ENCODE assay signal across 8 mouse cellular contexts in genomic region chr11:53762827-53763495, GRCm38 (mm10). TPM values are rescaled to one million over a fixed set of nuclear protein-coding genes. Genes with fewer than 3 reads are reported as not detected.
A peak's percentile ranks its signal among the peaks of the same experiment; 100 is the strongest.
DNase-seq lines count a peak whose midpoint lies in the region; ATAC-seq and TF ChIP-seq lines count a peak whose summit lies in the region.
"Had no signal": no experiment of that assay in that cellular context is flagged by ENCODE, and none has a peak within 500 bp of the region (broad histone marks: within the 10 kb centered on the region; RNA-seq: fewer than 3 reads in every experiment).

No protein-coding gene starts in this region.

- H3K9ac ChIP-seq in forebrain, postnatal 0 days, result peak overlapping the region; percentile 35; the same call in 1 of the 2 replicates
- H3K9ac ChIP-seq in hindbrain, embryonic 13.5 days, result peak overlapping the region; percentile 67

- H3K4me3 ChIP-seq in forebrain, postnatal 0 days (ENCODE audit: low read depth, low read length), result peak overlapping the region; percentile 26; the same call in 1 of the 2 replicates
- H3K4me3 ChIP-seq in hindbrain, embryonic 13.5 days, result peak overlapping the region; percentile 33
- peak overlapping the region; percentile 49 for H3K4me3 ChIP-seq in limb, embryonic 10.5 days
- peak overlapping the region; percentile 42 for H3K4me3 ChIP-seq in midbrain, embryonic 10.5 days

- peak overlapping the region; percentile 59 for H3K4me2 ChIP-seq in forebrain, postnatal 0 days (ENCODE audit: low read depth)
- H3K4me2 ChIP-seq in hindbrain, embryonic 13.5 days, result peak overlapping the region; percentile 61

- H3K27me3 ChIP-seq in forebrain, postnatal 0 days (ENCODE audit: insufficient read depth, low read length), result peaks cover 13% of the 10 kb centered on the region; the same call in 1 of the 2 replicates
- H3K27me3 ChIP-seq in hindbrain, embryonic 13.5 days, result peaks cover 81% of the 10 kb centered on the region
- H3K27me3 ChIP-seq in limb, embryonic 10.5 days (ENCODE audit: low read depth, poor library complexity, severe bottlenecking), result peaks cover 63% of the 10 kb centered on the region
- peaks cover 96% of the 10 kb centered on the region for H3K27me3 ChIP-seq in midbrain, embryonic 10.5 days (ENCODE audit: low read depth, poor library complexity, severe bottlenecking)

- no peaks in the 10 kb centered on the region for H3K36me3 ChIP-seq in forebrain, postnatal 0 days (ENCODE audit: insufficient read depth)
- H3K36me3 ChIP-seq in hindbrain, embryonic 13.5 days, result no peaks in the 10 kb centered on the region
- H3K36me3 ChIP-seq in limb, embryonic 10.5 days, result no peaks in the 10 kb centered on the region
- H3K36me3 ChIP-seq in midbrain, embryonic 10.5 days, result no peaks in the 10 kb centered on the region

- 0 out of 2 replicates have a peak, but pooled peaks cover 7% of the 10 kb centered on the region for H3K4me1 ChIP-seq in forebrain, postnatal 0 days (ENCODE audit: insufficient read depth)
- peaks cover 40% of the 10 kb centered on the region for H3K4me1 ChIP-seq in hindbrain, embryonic 13.5 days (replicated peaks)
- peaks cover 60% of the 10 kb centered on the region for H3K4me1 ChIP-seq in limb, embryonic 10.5 days
- H3K4me1 ChIP-seq in midbrain, embryonic 10.5 days, result peaks cover 39% of the 10 kb centered on the region

- no peak for TF ChIP-seq CTCF in forebrain, postnatal 0 days (IDR thresholded peaks at IDR 0.05; ENCODE audit: low read depth)

- peak; percentile 83 for DNase-seq in NIH3T3 (ENCODE audit: low read depth)
- peak; percentile 46 for DNase-seq in cerebellum, adult 8-10 months
- peak; percentile 36 for DNase-seq in forebrain, postnatal 0 days
- DNase-seq in limb, embryonic 10.5 days (ENCODE audit: low spot score), result peak; percentile 63
- DNase-seq in midbrain, embryonic 10.5 days (ENCODE audit: low spot score), result peak; percentile 32
- peak; percentile 37 to 78 for DNase-seq in spleen, postnatal 10 days (ENCODE audit: low spot score in 2 of 2)

- WGBS in forebrain, postnatal 0 days, result 5% methylated on average over 23 of the region's 23 CpGs
- WGBS in hindbrain, embryonic 13.5 days, result 7% methylated on average over 23 of the region's 23 CpGs
- 8% methylated on average over 23 of the region's 23 CpGs for WGBS in limb, embryonic 10.5 days
- WGBS in midbrain, embryonic 10.5 days, result 8% methylated on average over 23 of the region's 23 CpGs

- H3K27ac ChIP-seq in forebrain, postnatal 0 days (ENCODE audit: low read depth, low read length), result 0 out of 2 replicates have a peak overlapping the region, but pooled peaks have one; percentile 22
- no peak overlapping the region for H3K27ac ChIP-seq in hindbrain, embryonic 13.5 days
- H3K27ac ChIP-seq in limb, embryonic 10.5 days, result peak overlapping the region; percentile 87
- H3K27ac ChIP-seq in midbrain, embryonic 10.5 days (replicated peaks), result peak overlapping the region; percentile 55

- no peaks in the 10 kb centered on the region for H3K9me3 ChIP-seq in forebrain, postnatal 0 days (ENCODE audit: low read length)
- H3K9me3 ChIP-seq in hindbrain, embryonic 13.5 days, result no peaks in the 10 kb centered on the region
- no peaks in the 10 kb centered on the region for H3K9me3 ChIP-seq in limb, embryonic 10.5 days (replicated peaks)
- no peaks in the 10 kb centered on the region for H3K9me3 ChIP-seq in midbrain, embryonic 10.5 days (replicated peaks)

- no peak for ATAC-seq in forebrain, postnatal 0 days
- peak; percentile 6; the same call in 1 of the 2 replicates for ATAC-seq in hindbrain, embryonic 13.5 days (ENCODE audit: low FRiP score)

RNA-seq across cellular contexts. Expression of gene Irf1, which starts 6.9 kb away (rescaled TPM):
- 3.1 and 3.7 TPM in 2 replicates for total RNA-seq in forebrain, postnatal 0 days (2014; rRNA removed)
- polyA plus RNA-seq in forebrain, postnatal 0 days (2015; fragmentation: Nextera tagmentation; extraction: Ambion mirVana), result 3.2 and 4.0 TPM in 2 replicates
- polyA plus RNA-seq in hindbrain, embryonic 13.5 days (2015; fragmentation: Nextera tagmentation; extraction: Ambion mirVana), result 2.5 and 2.9 TPM in 2 replicates
- 5.0 and 8.2 TPM in 2 replicates for polyA plus RNA-seq in limb, embryonic 10.5 days (2016; fragmentation: Nextera tagmentation; extraction: Ambion mirVana)
- 3.6 and 3.8 TPM in 2 replicates for polyA plus RNA-seq in midbrain, embryonic 10.5 days (2016; fragmentation: Nextera tagmentation; extraction: Ambion mirVana)

RNA-seq across cellular contexts. Expression of gene Gm17334, which starts 10.0 kb away (rescaled TPM):
- 1.5 TPM in 1 of 2 replicates, not detected in the other for total RNA-seq in forebrain, postnatal 0 days (2014; rRNA removed)
- not detected in 2 replicates for polyA plus RNA-seq in forebrain, postnatal 0 days (2015; fragmentation: Nextera tagmentation; extraction: Ambion mirVana)
- polyA plus RNA-seq in hindbrain, embryonic 13.5 days (2015; fragmentation: Nextera tagmentation; extraction: Ambion mirVana), result not detected in 2 replicates
- polyA plus RNA-seq in limb, embryonic 10.5 days (2016; fragmentation: Nextera tagmentation; extraction: Ambion mirVana), result not detected in 2 replicates
- not detected in 2 replicates for polyA plus RNA-seq in midbrain, embryonic 10.5 days (2016; fragmentation: Nextera tagmentation; extraction: Ambion mirVana)

RNA-seq across cellular contexts. Expression of gene Il5, which starts 42.4 kb away (rescaled TPM):
- 0.23 and 0.29 TPM in 2 replicates for total RNA-seq in forebrain, postnatal 0 days (2014; rRNA removed)
- 0.10 and 0.18 TPM in 2 replicates for polyA plus RNA-seq in forebrain, postnatal 0 days (2015; fragmentation: Nextera tagmentation; extraction: Ambion mirVana)
- not detected in 2 replicates for polyA plus RNA-seq in hindbrain, embryonic 13.5 days (2015; fragmentation: Nextera tagmentation; extraction: Ambion mirVana)
- not detected in 2 replicates for polyA plus RNA-seq in limb, embryonic 10.5 days (2016; fragmentation: Nextera tagmentation; extraction: Ambion mirVana)
- not detected in 2 replicates for polyA plus RNA-seq in midbrain, embryonic 10.5 days (2016; fragmentation: Nextera tagmentation; extraction: Ambion mirVana)
- total RNA-seq: layer of hippocampus, postnatal 14 days had no signal

RNA-seq across cellular contexts. Expression of gene Rad50, which starts 55.8 kb away (rescaled TPM):
- 7.1 and 9.2 TPM in 2 replicates for total RNA-seq in forebrain, postnatal 0 days (2014; rRNA removed)
- polyA plus RNA-seq in forebrain, postnatal 0 days (2015; fragmentation: Nextera tagmentation; extraction: Ambion mirVana), result 8.6 and 11.8 TPM in 2 replicates
- polyA plus RNA-seq in hindbrain, embryonic 13.5 days (2015; fragmentation: Nextera tagmentation; extraction: Ambion mirVana), result 12.4 and 12.7 TPM in 2 replicates
- polyA plus RNA-seq in limb, embryonic 10.5 days (2016; fragmentation: Nextera tagmentation; extraction: Ambion mirVana), result 24.2 and 28.1 TPM in 2 replicates
- 21.2 and 22.6 TPM in 2 replicates for polyA plus RNA-seq in midbrain, embryonic 10.5 days (2016; fragmentation: Nextera tagmentation; extraction: Ambion mirVana)

Comparison
In these comparisons a context has a peak if more than half of its experiments do, and no peak if none do; other contexts are left out.
1. DNase-seq: peak in every context shown above with its lines; median percentile 83 in NIH3T3; 63 in limb, embryonic 10.5 days; 58 in spleen, postnatal 10 days; 46 in cerebellum, adult 8-10 months; 36 in forebrain, postnatal 0 days; 32 in midbrain, embryonic 10.5 days.